Mouse (Mus musculus) R1 (cell line): ENCODE measurements at regions not wholly inside any gene's neighbourhood (a gene's known extent, or its start where the extent isn't known, plus 50 kb on each side); places are given as distances from the start of the nearest gene placed in this dataset.
"Not testable (repeated sequence)": the region's sequence is repeated elsewhere in the genome, so short reads cannot be mapped to it uniquely, and the experiment has no call there.

Source experiments
- DNase-seq: peaks from one replicate; pipeline ENCODE4 v3.0.0-alpha.2; 2018; ENCODE audit warnings: low read depth, low spot score

DNA sequence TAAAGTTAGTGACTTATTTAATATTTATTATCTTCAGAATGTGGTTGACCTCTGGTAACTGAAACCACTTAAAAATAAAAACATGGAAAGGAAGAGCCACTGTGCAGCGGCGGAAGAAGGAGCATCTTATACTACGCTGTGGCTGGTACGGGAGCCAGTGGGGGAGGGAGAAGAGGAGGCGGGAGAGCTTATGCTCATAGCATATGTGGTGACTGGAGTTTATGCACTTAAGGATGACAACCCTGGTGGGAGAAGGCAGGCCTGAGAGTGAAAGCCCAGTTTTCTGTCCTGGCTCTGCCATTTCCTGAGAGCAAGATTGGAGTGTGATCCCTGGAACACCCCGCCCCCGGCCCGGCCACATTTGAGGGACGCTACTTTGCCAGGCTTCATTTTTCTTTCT is 145.5 kb downstream of the Tsen15 start:
- no peak for DNase-seq

DNA sequence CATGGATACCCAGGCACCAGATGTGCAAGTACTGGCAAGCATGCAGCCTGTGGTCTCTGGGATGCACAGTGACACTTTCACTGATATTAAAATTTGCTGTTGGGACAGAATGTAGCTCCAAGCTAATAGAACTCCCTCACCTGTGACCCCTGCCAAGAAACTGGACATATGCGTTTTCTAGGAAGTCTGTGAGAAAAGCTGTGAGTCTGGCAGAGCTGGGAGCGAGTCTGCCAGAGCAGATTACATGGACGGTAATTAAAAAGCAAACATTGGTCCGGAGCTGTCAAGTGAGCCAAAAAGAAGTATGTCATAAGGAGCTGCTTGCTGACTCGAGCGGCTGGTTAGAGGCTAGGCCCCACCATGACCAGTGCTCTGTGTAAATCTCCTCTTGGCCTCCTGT is 147.1 kb downstream of the Tsen15 start:
- no peak for DNase-seq

DNA sequence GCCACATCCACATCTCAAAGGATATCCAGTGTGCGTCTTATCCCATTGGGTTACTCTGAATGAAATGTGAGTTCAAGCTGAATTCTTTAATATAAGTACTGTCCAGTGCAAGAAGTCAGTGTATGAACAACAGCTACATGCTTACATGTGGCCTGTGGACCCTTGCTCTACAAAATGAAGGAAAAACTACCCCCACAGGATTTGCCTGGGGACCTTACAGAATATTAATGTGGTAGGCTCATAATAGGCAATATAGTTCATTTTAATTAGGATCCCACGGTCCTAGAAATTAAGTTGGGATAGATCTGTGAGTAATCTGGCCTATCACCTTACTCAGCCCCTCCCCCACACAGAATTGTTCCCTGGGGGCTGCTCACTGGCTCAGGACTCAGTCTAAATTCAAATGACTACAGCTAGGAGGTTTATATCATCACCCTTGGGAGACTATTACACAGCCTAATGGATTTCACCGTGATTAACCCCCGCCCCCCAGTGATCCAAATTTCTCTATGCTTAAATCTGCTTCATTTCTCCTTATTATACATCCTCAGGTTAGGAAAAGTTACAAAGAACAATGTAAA is 145.4 kb upstream of the 1700025G04Rik start:
- DNase-seq: no peak

DNA sequence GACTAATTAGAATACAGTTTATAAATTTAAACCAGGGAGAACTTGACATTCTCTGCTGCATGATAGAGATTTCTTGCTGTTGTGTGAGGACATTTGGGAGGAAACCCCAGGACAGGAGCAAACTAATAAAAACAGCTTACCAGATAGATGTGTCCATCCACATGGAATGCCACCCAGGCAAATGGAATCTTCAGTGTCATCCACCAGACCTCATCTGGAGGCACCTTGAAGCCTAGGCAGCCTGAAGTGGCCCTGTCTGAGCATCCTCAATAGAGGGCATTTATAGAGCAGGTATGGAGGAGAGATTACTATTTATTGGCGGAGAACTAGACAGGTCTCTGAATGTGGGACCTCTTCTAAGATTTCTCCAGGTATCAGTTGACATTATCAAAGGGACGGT is 144.8 kb upstream of the 1700025G04Rik start:
- DNase-seq: no peak

DNA sequence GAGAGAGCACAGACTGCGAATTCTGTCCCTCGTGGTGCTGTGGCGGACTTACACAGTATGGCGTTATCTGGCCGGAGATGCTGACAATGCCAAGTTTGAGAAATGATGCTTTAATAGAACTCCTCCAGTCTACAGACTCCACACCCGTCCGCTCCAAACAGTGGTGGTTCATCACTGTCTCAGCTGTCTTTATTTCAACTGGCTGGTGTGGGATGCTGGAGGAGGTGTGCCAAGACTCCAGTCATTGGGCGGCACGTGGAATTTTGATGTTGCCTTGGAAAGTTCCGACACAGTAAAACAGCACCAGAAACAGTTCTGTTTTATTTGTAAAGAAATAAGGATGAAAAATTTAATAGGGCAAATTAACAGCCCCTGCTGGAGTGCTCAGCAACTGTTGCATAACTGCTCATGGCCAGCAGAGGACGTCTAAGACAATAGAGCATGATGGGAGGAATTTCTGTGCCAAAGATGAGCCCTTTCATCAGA is 141.8 kb upstream of the 1700025G04Rik start:
- DNase-seq: peak; percentile 21

DNA sequence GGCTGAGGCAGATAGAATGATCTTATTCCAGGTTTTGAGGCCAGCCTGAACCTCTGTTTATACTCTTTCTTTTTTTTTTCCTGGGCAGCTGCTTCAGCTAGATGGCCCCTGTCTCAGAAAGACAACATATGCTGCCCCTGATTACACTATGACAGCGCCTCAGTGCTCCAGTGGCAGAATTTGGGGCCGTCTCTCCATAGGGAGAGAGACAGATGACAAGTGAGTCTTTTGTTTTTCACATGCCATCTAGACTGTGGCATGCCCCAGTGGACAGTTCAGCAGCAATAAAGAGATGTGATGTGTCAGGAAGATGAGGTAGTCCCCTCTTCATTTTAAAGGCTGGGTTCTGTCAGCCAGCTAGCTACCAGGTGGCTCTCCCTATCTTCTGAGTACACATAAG is 139.8 kb upstream of the 1700025G04Rik start:
- no peak for DNase-seq

DNA sequence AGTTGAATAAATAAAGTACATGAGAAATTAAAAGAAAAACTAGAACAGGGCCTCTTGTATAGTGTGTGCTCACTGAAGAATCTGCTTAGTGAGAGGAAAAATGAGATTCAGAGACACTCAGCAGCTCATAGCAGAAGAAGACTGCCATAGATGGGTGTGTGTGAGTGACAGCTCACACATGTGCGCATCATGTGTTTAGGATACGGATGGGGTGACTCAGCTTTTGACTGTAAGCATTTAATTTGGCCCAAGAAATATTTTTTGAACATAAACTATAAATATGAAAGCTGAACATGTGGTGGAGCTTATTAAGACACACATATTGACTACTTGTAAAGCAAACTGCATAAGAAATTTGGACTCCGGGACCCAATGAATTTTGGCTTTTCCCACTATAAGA is 136.1 kb upstream of the 1700025G04Rik start:
- no peak for DNase-seq

DNA sequence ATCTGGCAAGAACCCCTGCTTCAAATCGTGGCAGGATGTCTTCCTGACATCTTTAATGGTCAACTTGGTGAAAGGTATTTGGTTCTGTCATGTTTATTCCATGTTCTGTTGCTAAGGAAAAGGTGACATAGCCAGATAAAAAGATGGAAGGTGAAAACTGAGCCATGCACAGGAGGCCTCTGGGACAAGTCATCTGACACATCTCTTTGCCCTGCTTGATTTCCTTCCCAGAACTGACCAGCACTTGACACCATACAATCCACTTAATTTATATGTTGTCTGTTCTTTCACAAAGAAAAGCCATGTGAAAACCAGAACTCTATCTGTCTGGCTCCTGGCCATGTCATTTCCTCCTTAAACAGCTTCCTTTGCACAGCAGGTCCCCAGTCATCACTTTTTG is 133.7 kb upstream of the 1700025G04Rik start:
- no peak for DNase-seq

DNA sequence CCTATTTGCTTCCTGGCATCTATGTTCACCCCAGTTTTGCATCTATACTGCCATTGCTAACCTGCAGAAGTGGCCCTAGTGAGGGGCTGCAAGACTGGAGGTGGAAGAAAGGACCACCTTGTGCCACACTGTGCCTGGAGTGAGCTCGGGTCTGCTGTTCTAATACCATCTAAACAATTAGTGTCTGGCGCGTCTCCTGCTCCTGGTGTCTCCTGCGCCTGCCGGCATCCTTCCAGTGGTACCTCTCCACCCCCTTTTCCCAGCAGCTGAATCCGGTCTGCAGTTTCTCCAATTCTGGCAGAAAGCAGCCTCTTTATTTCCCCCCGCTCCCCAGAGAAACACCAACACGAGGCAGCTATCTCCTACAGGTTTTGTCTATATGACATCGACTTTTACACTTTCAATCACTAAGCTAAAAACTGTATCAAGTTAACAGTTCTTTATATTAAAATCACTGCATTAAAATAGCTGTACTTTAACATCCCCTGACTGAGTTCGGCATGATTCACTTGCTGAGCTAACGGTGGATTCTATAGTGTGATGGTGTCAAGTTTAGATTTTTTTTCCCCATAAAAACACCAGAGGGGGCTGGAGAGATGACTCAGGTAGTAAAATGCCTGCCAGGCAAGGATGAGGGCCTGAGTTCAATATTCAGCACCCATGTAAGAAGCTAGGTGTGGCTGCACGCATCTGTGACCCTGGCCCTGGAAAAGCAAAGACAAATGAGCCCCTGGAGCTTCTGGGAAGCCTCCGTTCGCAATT is 131.1 kb upstream of the 1700025G04Rik start:
- peak; percentile 17 for DNase-seq

DNA sequence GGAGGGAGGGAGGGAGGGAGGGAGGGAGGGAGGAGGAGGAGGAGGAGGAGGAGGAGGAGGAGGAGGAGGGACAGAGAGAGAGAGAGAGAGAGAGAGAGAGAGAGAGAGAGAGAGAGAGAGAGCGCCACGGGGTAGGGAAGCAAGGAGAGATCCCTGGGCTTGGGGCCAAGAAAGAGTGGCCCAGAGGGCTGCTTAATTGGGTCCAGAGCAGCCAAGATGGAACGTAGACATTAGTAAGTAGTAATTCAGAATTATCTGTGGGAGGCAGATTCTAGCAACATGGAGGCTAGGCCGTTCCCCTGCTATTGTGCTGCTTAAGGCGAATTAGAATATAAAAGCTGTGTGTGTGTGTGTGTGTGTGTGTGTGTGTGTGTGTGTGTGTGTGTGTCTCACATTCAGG is 129.8 kb upstream of the 1700025G04Rik start:
- DNase-seq: not testable (repeated sequence)

DNA sequence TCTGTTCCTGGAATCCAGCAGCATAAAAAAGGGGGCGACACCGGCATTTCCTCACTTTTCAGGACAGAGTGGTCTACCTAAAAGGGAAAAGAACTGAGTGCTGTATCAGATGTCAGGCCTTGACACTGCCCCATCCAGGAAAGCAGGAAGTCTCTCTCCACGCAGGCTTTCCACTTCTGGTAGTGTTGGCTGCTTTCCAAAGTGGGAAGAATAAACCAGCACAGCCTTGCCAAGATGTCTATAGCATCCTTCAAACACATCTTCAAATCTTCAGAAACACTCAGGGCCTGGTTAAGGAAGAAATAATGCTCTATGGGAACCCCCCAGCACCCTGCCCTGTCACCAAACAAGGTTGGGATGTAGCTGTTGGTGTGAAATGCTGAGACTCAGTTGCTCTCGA is 127.5 kb upstream of the 1700025G04Rik start:
- DNase-seq: no peak

DNA sequence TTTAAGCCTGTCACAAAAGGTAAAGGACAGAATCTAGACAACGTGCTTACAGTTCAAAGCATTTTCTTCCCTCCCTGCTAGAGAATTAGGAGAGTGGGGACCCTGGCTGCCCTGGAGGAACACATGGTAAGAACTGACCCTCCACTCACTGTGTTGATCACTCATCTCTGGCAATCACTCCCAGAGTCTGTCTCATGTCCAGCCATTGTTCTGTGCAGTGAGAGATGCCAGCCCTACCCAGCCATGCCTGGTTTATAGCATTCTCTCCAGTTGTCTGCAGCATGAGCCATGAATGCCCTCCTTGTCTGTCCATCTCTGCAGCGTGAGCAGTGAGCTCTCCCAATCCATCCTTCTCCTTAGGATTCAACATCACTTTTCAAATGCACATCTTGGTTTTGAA is 124.5 kb upstream of the 1700025G04Rik start:
- DNase-seq: no peak

DNA sequence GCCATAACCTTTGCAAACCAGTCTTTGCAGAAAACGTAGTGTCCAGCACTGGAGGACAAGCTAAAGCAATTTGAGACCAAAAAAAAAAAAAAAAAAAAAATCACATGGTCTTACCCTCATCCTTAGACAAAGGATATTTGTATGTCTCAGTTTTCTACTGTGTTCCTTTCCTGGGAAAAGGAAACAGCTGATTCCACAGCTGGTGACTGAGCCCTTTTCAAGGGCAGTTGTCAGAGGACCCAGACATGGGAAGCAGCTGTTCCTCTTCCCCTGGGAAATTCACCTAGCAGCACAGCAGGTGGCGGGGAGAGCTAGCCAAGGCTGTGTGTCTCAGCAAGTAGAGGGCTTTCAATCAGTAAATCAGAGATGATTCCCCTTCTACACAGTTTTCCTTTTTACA is 113.3 kb upstream of the 1700025G04Rik start:
- DNase-seq: peak; percentile 13

DNA sequence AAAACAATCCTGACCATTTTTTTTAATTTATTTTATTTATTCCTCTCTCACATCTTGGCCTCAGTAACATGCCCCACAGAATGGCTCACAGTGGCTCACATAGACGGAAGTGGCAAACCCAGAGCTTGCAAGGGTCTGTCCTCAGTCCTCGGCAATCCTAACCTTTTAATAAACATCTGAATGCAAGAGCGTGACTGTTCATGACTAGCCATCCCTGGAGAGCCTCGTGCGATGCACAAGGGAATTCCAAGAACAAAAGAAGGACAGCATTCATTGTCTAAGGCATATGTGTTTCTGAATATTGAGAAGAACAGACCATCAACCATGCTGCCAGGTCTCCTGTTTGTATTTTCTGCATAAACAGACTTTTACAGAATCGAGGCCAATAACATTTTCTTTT is 98.8 kb upstream of the 1700025G04Rik start:
- DNase-seq: no peak

DNA sequence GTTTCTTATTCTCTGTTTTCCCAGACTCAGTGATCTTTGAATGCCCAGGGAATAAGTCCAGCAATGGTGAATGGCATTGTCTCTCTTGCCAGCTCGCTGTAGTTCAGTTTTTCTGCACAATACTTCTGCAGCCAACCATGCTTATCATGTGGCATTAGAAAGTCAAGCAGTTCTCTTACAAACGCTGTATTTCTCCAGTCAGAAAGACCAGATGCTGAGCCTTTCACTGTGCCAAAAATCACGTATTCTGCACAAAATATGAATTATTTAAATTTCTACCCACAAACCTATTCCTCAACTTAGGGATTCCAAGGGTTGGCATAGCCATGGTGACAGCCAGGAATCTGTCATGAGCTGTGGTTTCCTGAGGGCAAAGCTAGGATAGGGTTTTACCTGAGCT is 95.0 kb upstream of the 1700025G04Rik start:
- no peak for DNase-seq

DNA sequence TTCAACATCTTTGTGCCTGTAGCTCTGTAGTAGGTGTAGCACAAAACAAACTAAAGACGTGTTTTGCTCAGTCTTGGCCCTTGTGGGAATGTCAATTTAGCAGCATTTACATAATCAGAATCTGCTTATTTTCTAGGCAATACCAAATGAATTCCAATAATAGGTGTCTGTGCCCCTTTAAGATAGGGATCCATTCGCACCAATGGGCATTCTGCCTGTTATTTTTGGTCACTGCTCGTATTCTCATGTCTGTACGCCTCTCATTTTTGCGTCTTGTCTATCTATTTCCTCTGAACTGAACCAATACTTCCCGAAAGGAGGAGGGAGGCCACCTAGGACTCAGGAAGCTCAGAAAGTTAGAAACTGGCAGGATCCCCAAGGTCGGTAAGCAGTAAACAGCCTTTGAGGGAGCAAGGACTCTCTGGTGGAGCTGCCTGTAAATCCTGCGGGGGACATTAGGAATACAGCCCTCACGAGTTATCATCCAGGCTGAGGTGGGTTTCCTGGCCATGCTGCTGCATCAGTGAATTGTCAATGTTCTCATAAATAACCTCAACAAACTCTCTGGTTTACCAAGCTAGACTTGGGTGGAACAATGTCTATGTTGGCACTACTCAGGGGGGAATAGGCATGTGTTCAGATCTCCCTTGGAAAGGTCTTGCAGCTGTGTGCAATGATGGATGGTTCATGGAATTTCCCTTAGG is 86.5 kb upstream of the 1700025G04Rik start:
- no peak for DNase-seq

DNA sequence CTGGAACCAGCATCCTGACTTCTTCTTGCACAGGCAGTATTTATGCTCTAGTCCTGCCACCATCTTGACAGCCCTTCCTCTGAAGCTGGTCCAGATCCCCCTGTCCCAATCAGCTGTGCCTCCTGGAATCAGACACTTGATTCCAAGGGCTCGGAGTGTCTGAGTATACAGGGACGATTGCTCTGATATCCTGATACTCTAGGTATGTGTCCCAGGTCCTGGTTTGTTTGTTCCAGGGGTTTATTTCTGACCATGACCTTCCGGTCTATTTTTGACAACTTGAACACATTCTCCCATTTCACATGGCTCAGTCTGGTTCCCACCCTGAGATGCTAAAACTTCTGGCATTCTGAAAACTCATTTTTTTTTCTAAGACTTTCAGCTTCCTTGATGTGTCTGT is 85.8 kb upstream of the 1700025G04Rik start:
- DNase-seq: no peak

DNA sequence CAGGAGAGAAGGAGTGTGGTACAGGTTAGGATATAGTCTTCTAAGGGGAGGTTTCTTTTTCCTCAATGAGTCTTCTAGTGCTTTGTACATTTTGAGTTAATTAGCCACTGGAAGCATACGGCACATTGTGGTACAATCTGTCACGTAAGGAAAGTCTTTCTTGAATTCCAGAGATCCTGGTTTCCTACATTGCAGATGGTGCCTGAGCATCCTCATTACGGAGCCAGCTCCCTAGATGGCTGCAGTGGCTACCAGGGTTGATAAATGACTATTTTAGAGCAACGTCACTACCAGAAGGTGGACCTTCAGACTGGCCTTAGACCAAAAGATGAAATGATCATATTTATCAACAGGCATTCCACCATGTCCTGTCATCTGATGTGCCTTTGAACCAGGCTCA is 84.5 kb upstream of the 1700025G04Rik start:
- DNase-seq: no peak

DNA sequence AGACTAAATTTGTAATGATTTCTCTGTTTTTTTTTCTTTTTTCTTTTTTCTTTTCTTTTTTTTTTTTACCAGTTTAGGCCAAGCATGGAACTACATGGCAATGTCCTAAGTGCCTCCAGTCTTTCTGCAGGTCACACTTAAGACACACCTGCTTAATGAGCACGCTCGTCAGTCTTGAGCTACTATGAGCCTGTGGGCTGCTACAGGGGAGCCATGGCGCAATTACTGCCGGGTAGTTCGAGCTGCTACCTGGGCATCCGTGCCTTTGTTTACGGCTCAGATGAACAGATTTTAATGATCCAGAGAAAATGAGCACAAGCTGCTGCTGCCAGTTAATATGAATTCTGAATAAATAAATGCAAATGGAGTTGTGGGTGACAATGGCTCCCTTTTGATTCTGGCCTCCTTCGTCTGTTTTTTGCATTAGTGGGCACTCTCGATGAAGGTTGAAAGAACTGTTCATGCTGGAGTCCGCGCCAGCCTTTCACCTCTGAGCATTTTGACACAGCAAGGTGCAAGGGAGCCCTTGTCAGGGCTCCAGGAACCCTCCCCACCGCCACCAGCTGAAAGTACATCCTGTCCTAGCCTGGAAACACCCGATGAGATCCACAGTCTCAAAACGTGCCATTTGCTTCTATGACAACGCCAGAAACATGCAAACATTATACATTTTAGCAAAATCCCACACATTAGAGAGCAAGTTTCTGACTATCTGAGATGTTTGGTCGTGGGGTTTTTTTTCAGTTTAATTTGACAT is 81.3 kb upstream of the 1700025G04Rik start:
- no peak for DNase-seq

DNA sequence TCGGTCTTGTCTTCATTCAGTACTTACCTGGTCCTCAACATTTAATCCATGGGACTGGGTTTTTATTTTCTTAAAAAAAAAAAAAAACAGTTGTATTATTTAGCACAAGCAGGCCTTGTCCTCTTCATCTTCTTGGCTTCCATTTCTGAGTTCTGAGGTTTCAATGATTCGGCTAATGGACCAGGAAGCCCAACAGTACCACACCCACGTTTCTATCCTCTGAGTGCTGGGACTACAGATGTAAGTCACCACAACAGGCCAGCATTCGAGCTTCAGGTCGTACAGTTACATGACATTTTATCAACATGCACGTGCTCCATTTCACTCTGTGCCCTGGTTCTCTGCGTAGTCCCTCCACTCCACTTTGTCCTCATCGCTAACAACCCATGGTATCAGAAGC is 80.7 kb upstream of the 1700025G04Rik start:
- DNase-seq: no peak

DNA sequence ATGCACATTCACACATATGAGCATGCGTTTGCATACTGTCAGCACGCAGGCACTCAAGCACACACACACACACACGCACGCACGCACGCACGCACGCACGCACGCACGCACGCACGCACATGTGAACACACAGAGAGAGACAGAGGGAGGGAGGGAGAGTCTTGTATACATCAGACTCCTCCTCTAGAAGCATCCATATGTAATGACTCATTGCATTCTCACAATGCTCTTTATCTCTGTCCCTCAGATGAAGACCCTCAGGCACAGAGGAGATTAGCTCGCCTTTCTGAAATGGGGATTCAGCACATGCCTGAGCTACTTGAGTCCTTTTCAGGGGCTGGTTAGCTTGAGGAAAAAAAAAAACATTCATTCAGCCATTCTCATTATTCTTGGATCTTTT is 79.6 kb upstream of the 1700025G04Rik start:
- DNase-seq: peak; percentile 27

DNA sequence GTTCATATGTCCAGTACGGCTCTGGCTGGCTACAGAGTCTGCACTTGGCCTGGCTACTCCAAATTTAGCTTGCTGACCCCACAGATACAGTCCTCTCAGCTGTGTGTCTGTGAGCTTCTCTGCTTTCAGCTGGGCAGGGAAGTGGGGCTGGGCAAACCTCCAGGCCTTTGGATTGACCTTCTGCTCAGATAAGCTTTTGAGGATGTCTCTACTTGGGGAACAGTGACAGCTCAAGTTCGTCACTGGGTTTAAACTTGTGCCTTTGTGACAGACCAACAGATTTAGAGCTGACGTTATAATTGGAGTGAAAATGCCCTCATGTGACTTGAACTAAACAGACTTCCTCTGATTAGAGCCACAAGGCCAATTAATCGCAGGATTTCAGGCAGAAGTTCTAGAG is 78.4 kb upstream of the 1700025G04Rik start:
- DNase-seq: no peak
